Mouse (Mus musculus) G1E (cell line): Measurements from ENCODE around the gene B230307C23Rik. TPM values are rescaled to one million over a fixed set of nuclear protein-coding genes. Genes with fewer than 3 reads are reported as not detected.

Source experiments
- ATAC-seq: 2 replicates; pipeline ENCODE4 v1.8.0; 2016; ENCODE audit warnings: mild to moderate bottlenecking; ENCODE audit not compliant: insufficient number of reproducible peaks, poor library complexity, low FRiP score, severe bottlenecking; ENCODE audit errors: extremely low read depth
- DNase-seq: peaks from one replicate; pipeline ENCODE4 v3.0.0; 2012; ENCODE audit warnings: low spot score
- H3K27me3 ChIP-seq: 2 replicates; pipeline ENCODE4 v1.6.1; 2012; ENCODE audit warnings: mild to moderate bottlenecking, low read length, inconsistent platforms; ENCODE audit not compliant: insufficient read depth
- H3K36me3 ChIP-seq: replicated peaks from 2 replicates; pipeline ENCODE3; 2012; ENCODE audit warnings: mild to moderate bottlenecking, inconsistent platforms
- H3K4me1 ChIP-seq: 2 replicates; pipeline ENCODE4 v1.6.1; 2012; ENCODE audit warnings: low read depth, low read length, inconsistent platforms, mixed read lengths; ENCODE audit not compliant: insufficient read depth
- H3K4me3 ChIP-seq: 2 replicates; pipeline ENCODE4 v1.5.1; 2012; ENCODE audit warnings: low read depth, mild to moderate bottlenecking, inconsistent platforms, low read length, moderate library complexity, mixed read lengths
- H3K9me3 ChIP-seq: replicated peaks from 2 replicates; pipeline ENCODE4 v1.6.1; 2012; ENCODE audit warnings: inconsistent platforms
- CTCF ChIP-seq: IDR thresholded peaks from 2 replicates; pipeline ENCODE4 v1.5.1; 2012; ENCODE audit warnings: low read depth, low read length, inconsistent platforms, mixed read lengths
- GATA1 ChIP-seq: IDR thresholded peaks from 2 replicates; pipeline ENCODE4 v1.6.1; 2012; ENCODE audit warnings: borderline replicate concordance, low read length, inconsistent platforms, mixed read lengths
- GATA2 ChIP-seq: IDR thresholded peaks from 2 replicates; pipeline ENCODE4 v1.6.1; 2012; ENCODE audit warnings: low read depth, low read length, inconsistent platforms, borderline replicate concordance
- POLR2AphosphoS5 ChIP-seq: IDR thresholded peaks from 2 replicates; pipeline ENCODE4 v1.6.1; 2012; ENCODE audit warnings: low read depth, low read length, inconsistent platforms; ENCODE audit not compliant: insufficient replicate concordance
- TAL1 ChIP-seq: conservative IDR thresholded peaks from 2 replicates; pipeline ENCODE4 v1.6.1; 2012; ENCODE audit warnings: low read depth, low read length, inconsistent platforms, mixed read lengths
- polyA plus RNA-seq: library from polyadenylated mRNA; stranded (reverse); fragments of >175 nt; gene quantifications from 2 replicates; pipeline ENCODE4 v1.2.3, GENCODE M21; 2012
- total RNA-seq, 2 experiments: library from RNA; stranded (forward) in 1 of 2; stranded (reverse) in 1 of 2; fragments of 200-1000 nt in 1 of 2; fragments of >200 nt in 1 of 2; fragmentation: Nextera tagmentation in 1 of 2; gene quantifications; 2 replicates each; pipeline ENCODE4 v1.2.3; 2014 to 2017

B230307C23Rik gene
- total RNA-seq (2014; fragmentation: Nextera tagmentation): 28.1 and 31.3 TPM in 2 replicates
- total RNA-seq (2017): 56.0 and 103 TPM in 2 replicates
- 2.5 and 2.7 TPM in 2 replicates for polyA plus RNA-seq

DNA sequence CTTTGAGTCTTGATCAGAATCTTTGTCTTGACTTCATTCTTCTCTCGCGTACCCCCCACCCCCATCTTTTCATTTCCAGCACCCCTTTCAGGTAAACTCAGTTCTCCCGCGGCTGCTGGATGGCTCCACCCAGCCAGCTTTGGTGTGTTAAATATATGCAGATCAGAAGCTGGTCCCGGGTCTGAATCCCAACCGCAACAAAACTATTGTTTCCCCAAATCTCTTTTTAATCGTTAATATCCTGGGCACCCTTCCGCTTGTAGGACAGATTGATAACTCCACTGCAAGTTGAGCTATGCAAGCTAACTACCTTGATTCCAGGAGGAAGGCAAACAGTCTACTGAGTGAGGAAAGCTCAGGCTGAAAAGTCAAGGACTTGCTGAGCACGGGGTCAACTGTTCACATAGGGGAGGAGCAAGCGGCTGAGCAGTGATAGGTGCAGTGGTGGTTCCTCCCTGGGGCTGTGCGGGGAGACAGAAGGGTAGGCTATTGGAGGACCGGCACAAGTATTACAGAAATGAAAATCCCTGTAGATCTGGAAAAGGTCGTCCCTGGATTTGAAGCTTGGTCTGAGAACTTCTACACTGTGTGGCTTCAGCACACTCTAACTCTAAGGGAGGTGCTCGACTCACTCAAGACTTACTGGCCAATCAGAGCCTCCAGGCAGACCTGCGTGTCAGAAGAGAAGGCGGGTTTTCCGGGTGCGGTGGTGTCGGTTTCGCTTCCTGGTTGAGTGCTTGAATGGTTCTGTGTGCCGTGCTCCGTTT, at the start of gene B230307C23Rik:
TSS of gene B230307C23Rik (plus strand) at position 700 of the 767 bp plus-strand sequence.
- Histone ChIP-seq H3K36me3 (peaks cover 18% of the 10 kb centered on the region), H3K4me3 (peak within 1 kb of the TSS; percentile 77), H3K27me3 (0 out of 2 replicates have a peak, but pooled peaks cover 4% of the 10 kb centered on the region), H3K9me3 (peaks cover 16% of the 10 kb centered on the region), H3K4me1 (peaks cover 20% of the 10 kb centered on the region)
- ATAC-seq: peak; percentile 94
- peak; percentile 77 for DNase-seq
- TF ChIP-seq TAL1: no peak
- TF ChIP-seq GATA2: no peak
- no peak for TF ChIP-seq POLR2AphosphoS5
- no peak for TF ChIP-seq GATA1
- no peak for TF ChIP-seq CTCF

GRCm38 (mm10) chr16:97948836-97949235, 48.3 kb upstream of the B230307C23Rik start:
- H3K4me1 ChIP-seq: peaks cover 20% of the 10 kb centered on the region
- H3K9me3 ChIP-seq: no peaks in the 10 kb centered on the region
- H3K27me3 ChIP-seq: no peaks in the 10 kb centered on the region
- peaks cover 49% of the 10 kb centered on the region for H3K36me3 ChIP-seq
- no peak for DNase-seq
- no peak overlapping the region for H3K4me3 ChIP-seq
- no peak; the same call in 1 of the 2 replicates for ATAC-seq
- TF ChIP-seq TAL1: no peak
- no peak for TF ChIP-seq GATA2

- ATAC-seq: no peak
- Histone ChIP-seq H3K27me3 (no peaks in the 10 kb centered on the region), H3K4me3 (no peak overlapping the region), H3K36me3 (peaks cover 60% of the 10 kb centered on the region), H3K9me3 (no peaks in the 10 kb centered on the region), H3K4me1 (peaks cover 23% of the 10 kb centered on the region)
- TF ChIP-seq GATA1: no peak
- no peak for TF ChIP-seq POLR2AphosphoS5
- no peak for TF ChIP-seq TAL1
- no peak for TF ChIP-seq GATA2
- TF ChIP-seq CTCF: no peak
- DNase-seq: no peak
These were observed 47.1 kb upstream of the B230307C23Rik start for GRCm38 (mm10) chr16:97950061-97950460.

DNA sequence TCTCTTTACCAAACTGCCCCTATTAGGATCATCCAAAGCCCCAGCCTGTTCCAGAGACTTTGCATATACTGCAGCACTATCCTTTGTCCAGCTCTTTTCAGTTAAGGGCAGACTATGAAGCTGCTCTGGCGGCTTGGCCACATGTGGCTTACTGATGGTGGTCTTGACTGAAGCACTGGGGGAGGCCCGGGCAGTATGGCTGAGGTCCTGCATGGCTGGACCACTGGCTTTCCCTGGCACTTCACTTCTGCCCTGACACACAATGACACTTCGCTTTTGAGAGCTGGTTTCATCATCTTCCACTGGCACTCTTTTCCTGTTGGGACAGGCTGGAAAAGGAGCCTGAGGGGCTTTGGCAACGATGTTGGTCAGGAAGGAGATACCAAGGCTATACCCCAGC, 44.7 kb upstream of the B230307C23Rik start:
- peaks cover 24% of the 10 kb centered on the region; the same call in 1 of the 2 replicates for H3K4me1 ChIP-seq
- TF ChIP-seq GATA2 (no peak), TAL1 (no peak), POLR2AphosphoS5 (no peak), GATA1 (no peak)
- no peak for DNase-seq
- no peak overlapping the region for H3K4me3 ChIP-seq
- H3K36me3 ChIP-seq: peaks cover 77% of the 10 kb centered on the region
- H3K9me3 ChIP-seq: no peaks in the 10 kb centered on the region
- no peak for ATAC-seq
- no peaks in the 10 kb centered on the region for H3K27me3 ChIP-seq

GRCm38 (mm10) chr16:97952801-97953200, 44.3 kb upstream of the B230307C23Rik start:
- no peaks in the 10 kb centered on the region for H3K9me3 ChIP-seq
- H3K4me1 ChIP-seq: peaks cover 29% of the 10 kb centered on the region
- TF ChIP-seq GATA1 (no peak), CTCF (no peak), GATA2 (no peak), TAL1 (no peak), POLR2AphosphoS5 (no peak)
- DNase-seq (no peak), ATAC-seq (no peak)
- peaks cover 81% of the 10 kb centered on the region for H3K36me3 ChIP-seq
- no peak overlapping the region for H3K4me3 ChIP-seq
- no peaks in the 10 kb centered on the region for H3K27me3 ChIP-seq

DNA sequence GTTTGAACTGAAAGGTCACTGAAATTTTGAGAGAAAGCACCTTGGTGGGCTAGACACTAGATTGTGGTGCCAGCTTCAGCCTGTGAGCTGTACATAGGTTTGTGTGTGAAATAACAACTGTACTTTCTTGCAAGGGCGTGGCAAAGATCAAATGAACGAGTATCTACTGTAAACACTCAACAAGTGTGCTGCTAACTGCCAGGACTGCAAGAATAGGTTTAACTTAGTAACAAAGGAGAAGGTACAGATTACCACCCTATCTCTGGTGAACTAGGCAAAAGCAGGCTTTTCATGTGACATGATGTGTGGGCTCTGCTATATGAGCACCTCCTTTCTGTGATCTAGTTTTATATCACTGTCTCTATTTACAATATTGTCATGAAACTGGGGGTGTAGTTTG, 43.8 kb upstream of the B230307C23Rik start:
- DNase-seq (no peak), ATAC-seq (no peak)
- no peaks in the 10 kb centered on the region for H3K9me3 ChIP-seq
- TF ChIP-seq GATA1 (no peak), TAL1 (no peak), POLR2AphosphoS5 (no peak), GATA2 (no peak), CTCF (no peak)
- no peak overlapping the region for H3K4me3 ChIP-seq
- peaks cover 81% of the 10 kb centered on the region for H3K36me3 ChIP-seq
- H3K4me1 ChIP-seq: peaks cover 31% of the 10 kb centered on the region
- no peaks in the 10 kb centered on the region for H3K27me3 ChIP-seq
